Mouse (Mus musculus): Measurements from ENCODE around the gene Parp11. TPM values are rescaled to one million over a fixed set of nuclear protein-coding genes. Genes with fewer than 3 reads are reported as not detected.

Parp11 gene
- polyA plus RNA-seq, 1 experiment from 2014 or later, result 8.0 TPM

- no peak overlapping the region for H3K27ac ChIP-seq (ENCODE audit: low read depth, low read length)
- no peak for TF ChIP-seq CTCF (IDR thresholded peaks at IDR 0.05; ENCODE audit: low read depth)
- no peaks in the 10 kb centered on the region for H3K36me3 ChIP-seq (ENCODE audit: control insufficient read depth, insufficient read depth)
- no peaks in the 10 kb centered on the region for H3K4me1 ChIP-seq (replicated peaks; ENCODE audit: control insufficient read depth, insufficient read depth, low read length)
- WGBS, result 74% methylated on average over 9 of the region's 9 CpGs
- H3K9me3 ChIP-seq (ENCODE audit: control insufficient read depth), result no peaks in the 10 kb centered on the region
- ATAC-seq, result no peak
- H3K4me2 ChIP-seq (replicated peaks; ENCODE audit: low read depth), result no peak overlapping the region
- H3K9ac ChIP-seq (ENCODE audit: low read depth, low read length), result no peak overlapping the region
- no peak overlapping the region for H3K4me3 ChIP-seq (ENCODE audit: low read depth, low read length)
- H3K27me3 ChIP-seq (replicated peaks; ENCODE audit: control insufficient read depth, insufficient read depth, low read length), result no peaks in the 10 kb centered on the region
Observed at GRCm38 (mm10) chr6:127433886-127434647, 12.6 kb upstream of the Parp11 start.

GRCm38 (mm10) chr6:127434648-127434984 lies 12.0 kb upstream of the Parp11 start:
- WGBS, result 78% methylated on average over 4 of the region's 4 CpGs
- Histone ChIP-seq H3K9me3 (ENCODE audit: control insufficient read depth) (no peaks in the 10 kb centered on the region), H3K9ac (ENCODE audit: low read depth, low read length) (no peak overlapping the region), H3K27ac (ENCODE audit: low read depth, low read length) (no peak overlapping the region), H3K4me2 (replicated peaks; ENCODE audit: low read depth) (no peak overlapping the region), H3K4me3 (ENCODE audit: low read depth, low read length) (no peak overlapping the region), H3K4me1 (replicated peaks; ENCODE audit: control insufficient read depth, insufficient read depth, low read length) (no peaks in the 10 kb centered on the region), H3K27me3 (replicated peaks; ENCODE audit: control insufficient read depth, insufficient read depth, low read length) (no peaks in the 10 kb centered on the region), H3K36me3 (ENCODE audit: control insufficient read depth, insufficient read depth) (no peaks in the 10 kb centered on the region)
- TF ChIP-seq CTCF (IDR thresholded peaks at IDR 0.05; ENCODE audit: low read depth), result no peak
- ATAC-seq, result no peak

- H3K9ac ChIP-seq (ENCODE audit: low read depth, low read length), result no peak overlapping the region
- no peaks in the 10 kb centered on the region for H3K9me3 ChIP-seq (ENCODE audit: control insufficient read depth)
- TF ChIP-seq CTCF (IDR thresholded peaks at IDR 0.05; ENCODE audit: low read depth), result no peak
- no peaks in the 10 kb centered on the region for H3K4me1 ChIP-seq (replicated peaks; ENCODE audit: control insufficient read depth, insufficient read depth, low read length)
- 0 out of 2 replicates have a peak, but pooled peaks cover 4% of the 10 kb centered on the region for H3K27me3 ChIP-seq (replicated peaks; ENCODE audit: control insufficient read depth, insufficient read depth, low read length)
- no peak overlapping the region for H3K27ac ChIP-seq (ENCODE audit: low read depth, low read length)
- no peak overlapping the region for H3K4me2 ChIP-seq (replicated peaks; ENCODE audit: low read depth)
- no peak overlapping the region for H3K4me3 ChIP-seq (ENCODE audit: low read depth, low read length)
- no peaks in the 10 kb centered on the region for H3K36me3 ChIP-seq (ENCODE audit: control insufficient read depth, insufficient read depth)
- ATAC-seq, result no peak
- WGBS, result 41% methylated on average over 3 of the region's 3 CpGs
Observed at GRCm38 (mm10) chr6:127439063-127439462, 7.6 kb upstream of the Parp11 start.

GRCm38 (mm10) chr6:127439540-127440195 lies 7.0 kb upstream of the Parp11 start:
- no peak for TF ChIP-seq CTCF (IDR thresholded peaks at IDR 0.05; ENCODE audit: low read depth)
- Histone ChIP-seq H3K4me2 (replicated peaks; ENCODE audit: low read depth) (no peak overlapping the region), H3K36me3 (ENCODE audit: control insufficient read depth, insufficient read depth) (no peaks in the 10 kb centered on the region), H3K4me1 (replicated peaks; ENCODE audit: control insufficient read depth, insufficient read depth, low read length) (no peaks in the 10 kb centered on the region), H3K9ac (ENCODE audit: low read depth, low read length) (no peak overlapping the region), H3K27me3 (replicated peaks; ENCODE audit: control insufficient read depth, insufficient read depth, low read length) (0 out of 2 replicates have a peak, but pooled peaks cover 4% of the 10 kb centered on the region), H3K9me3 (ENCODE audit: control insufficient read depth) (no peaks in the 10 kb centered on the region), H3K27ac (ENCODE audit: low read depth, low read length) (no peak overlapping the region), H3K4me3 (ENCODE audit: low read depth, low read length) (no peak overlapping the region)
- WGBS, result 84% methylated on average over 5 of the region's 5 CpGs
- no peak for ATAC-seq

- Histone ChIP-seq H3K27me3 (replicated peaks; ENCODE audit: control insufficient read depth, insufficient read depth, low read length) (0 out of 2 replicates have a peak, but pooled peaks cover 4% of the 10 kb centered on the region), H3K4me3 (ENCODE audit: low read depth, low read length) (no peak overlapping the region), H3K4me2 (replicated peaks; ENCODE audit: low read depth) (no peak overlapping the region), H3K9ac (ENCODE audit: low read depth, low read length) (no peak overlapping the region), H3K4me1 (replicated peaks; ENCODE audit: control insufficient read depth, insufficient read depth, low read length) (no peaks in the 10 kb centered on the region), H3K9me3 (ENCODE audit: control insufficient read depth) (no peaks in the 10 kb centered on the region), H3K36me3 (ENCODE audit: control insufficient read depth, insufficient read depth) (no peaks in the 10 kb centered on the region), H3K27ac (ENCODE audit: low read depth, low read length) (no peak overlapping the region)
- TF ChIP-seq CTCF (IDR thresholded peaks at IDR 0.05; ENCODE audit: low read depth), result no peak
- 42% methylated on average over 14 of the region's 14 CpGs for WGBS
- ATAC-seq, result no peak
Observed at GRCm38 (mm10) chr6:127440416-127441104, 6.1 kb upstream of the Parp11 start.

- H3K4me3 ChIP-seq (ENCODE audit: low read depth, low read length), result no peak overlapping the region
- H3K9ac ChIP-seq (ENCODE audit: low read depth, low read length), result no peak overlapping the region
- no peak for TF ChIP-seq CTCF (IDR thresholded peaks at IDR 0.05; ENCODE audit: low read depth)
- H3K36me3 ChIP-seq (ENCODE audit: control insufficient read depth, insufficient read depth), result no peaks in the 10 kb centered on the region
- ATAC-seq, result no peak
- WGBS, result 42% methylated on average over 4 of the region's 4 CpGs
- H3K4me1 ChIP-seq (replicated peaks; ENCODE audit: control insufficient read depth, insufficient read depth, low read length), result no peaks in the 10 kb centered on the region
- no peak overlapping the region for H3K27ac ChIP-seq (ENCODE audit: low read depth, low read length)
- H3K4me2 ChIP-seq (replicated peaks; ENCODE audit: low read depth), result no peak overlapping the region
- H3K9me3 ChIP-seq (ENCODE audit: control insufficient read depth), result no peaks in the 10 kb centered on the region
- 0 out of 2 replicates have a peak, but pooled peaks cover 4% of the 10 kb centered on the region for H3K27me3 ChIP-seq (replicated peaks; ENCODE audit: control insufficient read depth, insufficient read depth, low read length)
Observed at GRCm38 (mm10) chr6:127442584-127442983, 4.1 kb upstream of the Parp11 start.

Measured in intestine, postnatal 0 days (tissue).